Comparison of ENCODE assay signal across 19 mouse cellular contexts in the genomic region with DNA sequence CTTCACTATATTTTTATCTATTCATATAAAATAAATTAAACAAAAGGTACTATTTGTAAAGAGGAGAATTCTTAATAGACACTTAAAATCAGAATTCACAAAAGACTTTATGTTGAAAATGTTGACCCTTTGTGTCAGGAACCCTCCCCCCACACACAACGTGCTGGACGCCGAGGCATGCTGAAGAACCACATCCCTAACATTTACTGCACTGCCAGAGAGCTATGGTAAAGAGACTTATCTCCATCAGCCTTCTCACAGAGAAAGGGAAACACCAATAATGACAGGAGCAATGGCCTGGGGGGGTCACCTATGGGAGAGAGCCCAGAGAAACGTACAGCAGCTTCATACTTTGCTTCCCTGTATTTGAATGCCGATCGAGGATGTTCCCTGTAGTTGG. TPM values are rescaled to one million over a fixed set of nuclear protein-coding genes. Genes with fewer than 3 reads are reported as not detected.
DNase-seq lines count a peak whose midpoint lies in the region; ATAC-seq lines count a peak whose summit lies in the region.
"Had no signal": no experiment of that assay in that cellular context is flagged by ENCODE, and none has a peak within 500 bp of the region (broad histone marks: within the 10 kb centered on the region; RNA-seq: fewer than 3 reads in every experiment).

No protein-coding gene starts in this region.

- no peak overlapping the region for H3K4me2 ChIP-seq in midbrain, embryonic 11.5 days
- no peak overlapping the region for H3K4me2 ChIP-seq in midbrain, embryonic 13.5 days (replicated peaks)

- H3K27ac ChIP-seq in midbrain, embryonic 11.5 days (ENCODE audit: low read depth, low read length) = no peak overlapping the region
- H3K27ac ChIP-seq in midbrain, embryonic 13.5 days = no peak overlapping the region

- no peaks in the 10 kb centered on the region for H3K36me3 ChIP-seq in midbrain, embryonic 11.5 days (ENCODE audit: control insufficient read depth, insufficient read depth, low read length)
- H3K36me3 ChIP-seq in midbrain, embryonic 13.5 days = no peaks in the 10 kb centered on the region
- H3K36me3 ChIP-seq: G1E had no signal

- WGBS in midbrain, embryonic 11.5 days = 91% methylated on average over 6 of the region's 6 CpGs
- WGBS in midbrain, embryonic 13.5 days = 96% methylated on average over 6 of the region's 6 CpGs

- no peaks in the 10 kb centered on the region for H3K4me1 ChIP-seq in midbrain, embryonic 11.5 days (ENCODE audit: control insufficient read depth, insufficient read depth, low read length)
- no peaks in the 10 kb centered on the region for H3K4me1 ChIP-seq in midbrain, embryonic 13.5 days (replicated peaks)

- H3K9me3 ChIP-seq in midbrain, embryonic 11.5 days (ENCODE audit: control insufficient read depth, low read length) = no peaks in the 10 kb centered on the region
- H3K9me3 ChIP-seq in midbrain, embryonic 13.5 days = no peaks in the 10 kb centered on the region
- H3K9me3 ChIP-seq: G1E had no signal

- ATAC-seq in midbrain, embryonic 11.5 days (ENCODE audit: low FRiP score) = no peak
- no peak for ATAC-seq in midbrain, embryonic 13.5 days
- ATAC-seq: activated CD4-positive, CD25-positive, alpha-beta regulatory T cell, adult 4 months; CD4-positive, CD25-positive, alpha-beta regulatory T cell, adult 4 months; Patski had no signal

- DNase-seq in heart, adult 11 months = peak; percentile 53
- no peak for DNase-seq in heart, postnatal 4 days
- peak; percentile 64 for DNase-seq in midbrain, embryonic 11.5 days (ENCODE audit: low spot score, missing footprints)
- DNase-seq: adrenal gland, adult 2 months; adrenal gland, adult 8-10 months; adrenal gland, postnatal 10 days; adrenal gland, postnatal 14 days; adrenal gland, postnatal 25 days; adrenal gland, postnatal 36 days; B cell, adult 2 months; cerebellum, adult 11 months; cerebellum, adult 11-12 months; cerebellum, adult 18-20 months had no signal

- no peaks in the 10 kb centered on the region for H3K27me3 ChIP-seq in midbrain, embryonic 11.5 days (ENCODE audit: control insufficient read depth, insufficient read depth, low read length)
- H3K27me3 ChIP-seq in midbrain, embryonic 13.5 days = no peaks in the 10 kb centered on the region
- H3K27me3 ChIP-seq: CH12.LX, Patski had no signal

- no peak overlapping the region for H3K4me3 ChIP-seq in midbrain, embryonic 11.5 days (ENCODE audit: low read depth, low read length)
- H3K4me3 ChIP-seq in midbrain, embryonic 13.5 days (replicated peaks) = no peak overlapping the region

- H3K9ac ChIP-seq in midbrain, embryonic 11.5 days (ENCODE audit: low read length) = no peak overlapping the region
- no peak overlapping the region for H3K9ac ChIP-seq in midbrain, embryonic 13.5 days (replicated peaks)

RNA-seq across cellular contexts. Expression of a gene that starts 46.5 kb away (rescaled TPM):
- 10 to 100 TPM; 63.7 to 64.7 TPM for total RNA-seq in heart, postnatal 4 days (2021)
- polyA plus RNA-seq in midbrain, embryonic 11.5 days (2014; fragmentation: Nextera tagmentation; extraction: Ambion mirVana) = 23.1 and 23.4 TPM in 2 replicates
- polyA plus RNA-seq in midbrain, embryonic 13.5 days (2015; fragmentation: Nextera tagmentation; extraction: Ambion mirVana) = 19.7 and 25.1 TPM in 2 replicates

RNA-seq across cellular contexts. Expression of a gene that starts 55.1 kb away (rescaled TPM):
- 10 to 100 TPM; 46.8 to 50.8 TPM for total RNA-seq in heart, postnatal 4 days (2021)
- 25.6 and 25.7 TPM in 2 replicates for polyA plus RNA-seq in midbrain, embryonic 11.5 days (2014; fragmentation: Nextera tagmentation; extraction: Ambion mirVana)
- polyA plus RNA-seq in midbrain, embryonic 13.5 days (2015; fragmentation: Nextera tagmentation; extraction: Ambion mirVana) = 7.8 and 8.0 TPM in 2 replicates
